Mouse (Mus musculus) kidney, adult 2 months (tissue): ENCODE data around the gene Adgre4.

Experiments
- CTCF ChIP-seq: fragments of 200-500 bp; conservative IDR thresholded peaks from 2 replicates; pipeline ENCODE4 v1.5.1; 2011; ENCODE audit warnings: low read depth, mild to moderate bottlenecking, control low read depth, low read length, moderate library complexity, mixed read lengths; ENCODE audit not compliant: insufficient read depth, insufficient read length
- POLR2A ChIP-seq: fragments of 200-500 bp; IDR thresholded peaks from one replicate; pipeline ENCODE4 v1.6.1; 2011; ENCODE audit warnings: low read depth, low read length, control low read depth

GRCm38 (mm10) chr17:55751170-55751569 is 1.4 kb downstream of the Adgre4 start:
- TF ChIP-seq CTCF: no peak
- TF ChIP-seq POLR2A: no peak
